Mouse (Mus musculus): Measurements from ENCODE around the gene Ppp1r15a. TPM values are rescaled to one million over a fixed set of nuclear protein-coding genes. Genes with fewer than 3 reads are reported as not detected.

Ppp1r15a gene
- polyA plus RNA-seq, 1 experiment from 2014 or later = 17.1 TPM

DNA sequence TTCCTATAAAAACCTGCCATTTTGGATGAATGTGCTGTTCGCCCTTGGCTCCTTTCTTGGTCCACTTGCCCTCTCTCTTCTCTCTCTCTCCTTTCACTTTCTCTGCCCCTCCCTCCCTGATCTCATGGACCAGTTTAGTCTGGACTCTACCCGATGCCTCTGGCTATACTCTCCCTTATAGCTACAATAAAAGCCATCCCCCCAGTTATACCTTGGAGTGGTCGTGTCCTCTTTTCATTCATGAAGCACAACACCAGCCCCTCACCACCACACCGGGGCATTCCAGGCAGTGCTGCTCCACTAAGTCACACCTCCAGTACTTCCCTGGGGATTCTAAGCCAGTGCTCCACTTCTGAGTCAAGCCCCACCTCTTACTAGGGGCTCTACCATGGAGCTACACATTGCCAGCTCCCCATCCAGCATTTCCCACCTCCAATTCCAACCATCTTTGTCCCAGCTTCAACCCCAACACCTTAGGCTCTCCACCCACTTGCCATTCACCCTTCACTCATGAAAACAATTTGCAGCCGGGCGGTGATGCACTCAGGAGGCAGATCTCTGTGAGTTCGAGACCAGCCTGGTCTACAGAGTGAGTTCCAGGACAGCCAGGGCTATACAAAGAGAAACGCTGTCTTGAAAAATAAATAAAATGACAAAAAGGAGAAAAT lies 41.2 kb upstream of the Ppp1r15a start:
- DNase-seq (ENCODE audit: low spot score, missing footprints) (peak; percentile 71), ATAC-seq (ENCODE audit: low FRiP score) (no peak)
- Histone ChIP-seq H3K9ac (ENCODE audit: low read length) (no peak overlapping the region), H3K4me2 (no peak overlapping the region), H3K36me3 (ENCODE audit: control insufficient read depth, insufficient read depth, low read length) (no peaks in the 10 kb centered on the region), H3K27ac (ENCODE audit: low read depth, low read length) (no peak overlapping the region), H3K27me3 (ENCODE audit: control insufficient read depth, insufficient read depth, low read length) (no peaks in the 10 kb centered on the region), H3K4me1 (ENCODE audit: control insufficient read depth, insufficient read depth, low read length) (peaks cover 8% of the 10 kb centered on the region), H3K4me3 (ENCODE audit: low read depth, low read length) (no peak overlapping the region), H3K9me3 (ENCODE audit: control insufficient read depth, low read length) (no peaks in the 10 kb centered on the region)
- 76% methylated on average over 8 of the region's 8 CpGs for WGBS

- Histone ChIP-seq H3K4me1 (ENCODE audit: control insufficient read depth, insufficient read depth, low read length) (peaks cover 5% of the 10 kb centered on the region), H3K36me3 (ENCODE audit: control insufficient read depth, insufficient read depth, low read length) (no peaks in the 10 kb centered on the region), H3K4me3 (ENCODE audit: low read depth, low read length) (no peak overlapping the region), H3K27me3 (ENCODE audit: control insufficient read depth, insufficient read depth, low read length) (no peaks in the 10 kb centered on the region), H3K9me3 (ENCODE audit: control insufficient read depth, low read length) (no peaks in the 10 kb centered on the region), H3K4me2 (no peak overlapping the region), H3K27ac (ENCODE audit: low read depth, low read length) (no peak overlapping the region), H3K9ac (ENCODE audit: low read length) (no peak overlapping the region)
- no peak for DNase-seq (ENCODE audit: low spot score, missing footprints)
- 89% methylated on average over 9 of the region's 9 CpGs for WGBS
- no peak for ATAC-seq (ENCODE audit: low FRiP score)
These were observed 39.4 kb upstream of the Ppp1r15a start for GRCm38 (mm10) chr7:45565446-45565845.

DNA sequence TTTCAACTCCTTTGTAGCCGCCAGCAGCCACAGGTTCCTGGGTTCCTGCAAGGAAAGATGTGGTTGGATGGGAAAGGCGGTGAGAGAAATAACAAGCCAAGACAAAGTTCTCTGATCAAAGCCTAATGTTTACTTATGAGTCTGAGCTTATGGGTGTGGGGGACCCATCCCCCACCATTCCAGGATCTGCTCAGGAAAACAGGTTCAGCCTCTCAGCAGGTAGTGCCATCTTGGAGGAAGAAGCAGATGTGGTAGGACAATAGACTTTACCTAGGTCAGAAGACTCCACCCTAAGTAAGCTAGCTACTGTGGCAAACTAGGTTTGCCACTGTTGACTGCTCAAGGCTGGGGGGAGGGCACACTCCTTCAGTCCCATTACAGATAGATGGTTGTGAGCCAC lies 38.7 kb upstream of the Ppp1r15a start:
- no peaks in the 10 kb centered on the region for H3K9me3 ChIP-seq (ENCODE audit: control insufficient read depth, low read length)
- H3K4me1 ChIP-seq (ENCODE audit: control insufficient read depth, insufficient read depth, low read length) = peaks cover 3% of the 10 kb centered on the region
- H3K4me3 ChIP-seq (ENCODE audit: low read depth, low read length) = no peak overlapping the region
- H3K36me3 ChIP-seq (ENCODE audit: control insufficient read depth, insufficient read depth, low read length) = no peaks in the 10 kb centered on the region
- no peak overlapping the region for H3K4me2 ChIP-seq
- no peak overlapping the region for H3K9ac ChIP-seq (ENCODE audit: low read length)
- 73% methylated on average over 2 of the region's 2 CpGs for WGBS
- no peaks in the 10 kb centered on the region for H3K27me3 ChIP-seq (ENCODE audit: control insufficient read depth, insufficient read depth, low read length)
- ATAC-seq (ENCODE audit: low FRiP score) = no peak
- no peak for DNase-seq (ENCODE audit: low spot score, missing footprints)
- no peak overlapping the region for H3K27ac ChIP-seq (ENCODE audit: low read depth, low read length)

DNA sequence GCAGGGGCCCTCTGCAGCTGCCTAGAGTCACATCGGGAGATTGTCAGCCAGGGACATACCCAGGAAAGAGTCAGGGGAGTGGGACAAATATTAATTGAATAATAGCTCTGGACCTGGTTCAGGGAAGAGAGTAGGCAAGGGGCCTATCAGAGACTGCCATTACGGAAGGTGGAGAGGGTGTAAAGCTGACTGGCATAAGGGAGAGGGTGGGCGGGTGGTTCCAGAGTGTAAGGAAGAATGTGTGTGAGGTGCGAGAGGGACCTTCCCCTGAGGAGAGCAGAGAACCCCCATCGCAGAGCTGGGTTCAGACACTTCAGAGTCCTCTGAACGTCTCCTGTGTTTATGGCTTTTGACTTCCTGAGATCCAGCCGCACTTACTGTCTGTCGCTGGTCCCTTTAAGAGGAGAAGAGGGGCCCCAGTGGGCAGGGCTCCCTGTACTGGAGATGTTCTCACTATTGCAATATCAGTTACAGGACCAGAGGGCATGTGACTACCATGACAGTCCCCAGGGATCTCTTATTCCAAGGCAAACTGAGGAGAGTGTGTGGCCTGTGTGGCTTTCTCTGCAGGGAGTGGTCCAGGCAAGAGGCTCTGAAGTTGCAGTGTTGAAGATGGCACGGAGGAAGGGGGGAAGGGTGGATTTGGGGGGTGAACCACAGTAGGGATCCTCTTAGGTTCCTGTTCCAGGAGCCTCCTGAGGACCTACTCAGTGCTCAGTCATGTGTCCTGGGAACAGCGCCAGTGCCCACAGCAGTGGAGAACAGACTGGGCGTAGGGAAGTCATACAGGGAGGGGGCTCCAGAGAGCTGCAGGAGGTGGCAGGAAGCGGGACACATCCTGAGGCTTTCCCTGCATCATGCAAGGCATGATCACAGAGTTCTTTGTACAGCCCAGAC lies 35.8 kb upstream of the Ppp1r15a start:
- Histone ChIP-seq H3K36me3 (ENCODE audit: control insufficient read depth, insufficient read depth, low read length) (no peaks in the 10 kb centered on the region), H3K9ac (ENCODE audit: low read length) (no peak overlapping the region), H3K27me3 (ENCODE audit: control insufficient read depth, insufficient read depth, low read length) (no peaks in the 10 kb centered on the region), H3K9me3 (ENCODE audit: control insufficient read depth, low read length) (no peaks in the 10 kb centered on the region), H3K4me3 (ENCODE audit: low read depth, low read length) (no peak overlapping the region), H3K4me1 (ENCODE audit: control insufficient read depth, insufficient read depth, low read length) (no peaks in the 10 kb centered on the region; the same call in 1 of the 2 replicates), H3K4me2 (no peak overlapping the region), H3K27ac (ENCODE audit: low read depth, low read length) (no peak overlapping the region)
- 58% methylated on average over 12 of the region's 12 CpGs for WGBS
- ATAC-seq (ENCODE audit: low FRiP score) (no peak), DNase-seq (ENCODE audit: low spot score, missing footprints) (peak; percentile 72)

GRCm38 (mm10) chr7:45560843-45561623 lies 35.0 kb upstream of the Ppp1r15a start:
- ATAC-seq (ENCODE audit: low FRiP score) (no peak), DNase-seq (ENCODE audit: low spot score, missing footprints) (peak; percentile 94)
- no peaks in the 10 kb centered on the region; the same call in 1 of the 2 replicates for H3K4me1 ChIP-seq (ENCODE audit: control insufficient read depth, insufficient read depth, low read length)
- no peak overlapping the region for H3K4me2 ChIP-seq
- no peaks in the 10 kb centered on the region for H3K9me3 ChIP-seq (ENCODE audit: control insufficient read depth, low read length)
- H3K27me3 ChIP-seq (ENCODE audit: control insufficient read depth, insufficient read depth, low read length) = no peaks in the 10 kb centered on the region
- H3K4me3 ChIP-seq (ENCODE audit: low read depth, low read length) = no peak overlapping the region
- H3K27ac ChIP-seq (ENCODE audit: low read depth, low read length) = no peak overlapping the region
- WGBS = 29% methylated on average over 17 of the region's 17 CpGs
- H3K36me3 ChIP-seq (ENCODE audit: control insufficient read depth, insufficient read depth, low read length) = no peaks in the 10 kb centered on the region
- H3K9ac ChIP-seq (ENCODE audit: low read length) = no peak overlapping the region

DNA sequence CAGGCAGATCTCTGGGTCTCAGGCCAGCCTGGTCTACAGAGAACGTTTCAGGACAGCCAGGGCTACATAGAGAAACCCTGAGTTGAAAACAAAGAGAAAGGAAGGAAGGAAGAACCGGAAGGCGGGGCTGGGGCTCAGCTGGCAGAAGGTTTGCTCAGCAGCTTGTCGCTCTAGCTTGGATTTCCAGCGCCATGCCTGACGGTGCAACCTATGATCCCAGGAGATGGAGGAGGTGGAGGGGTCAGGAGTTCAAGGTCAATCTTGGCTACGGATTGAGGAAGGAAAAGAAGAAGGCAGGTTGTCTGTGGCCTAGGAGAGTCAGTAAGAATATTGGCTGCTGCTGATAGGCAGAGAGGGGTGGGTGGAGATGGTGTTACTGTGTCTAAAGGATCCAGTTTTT lies 34.2 kb upstream of the Ppp1r15a start:
- H3K27ac ChIP-seq (ENCODE audit: low read depth, low read length) = no peak overlapping the region
- DNase-seq (ENCODE audit: low spot score, missing footprints) = no peak
- WGBS = 84% methylated on average over 7 of the region's 7 CpGs
- H3K9ac ChIP-seq (ENCODE audit: low read length) = no peak overlapping the region
- no peak for ATAC-seq (ENCODE audit: low FRiP score)
- no peaks in the 10 kb centered on the region for H3K9me3 ChIP-seq (ENCODE audit: control insufficient read depth, low read length)
- no peak overlapping the region for H3K4me2 ChIP-seq
- no peaks in the 10 kb centered on the region for H3K27me3 ChIP-seq (ENCODE audit: control insufficient read depth, insufficient read depth, low read length)
- no peak overlapping the region for H3K4me3 ChIP-seq (ENCODE audit: low read depth, low read length)
- no peaks in the 10 kb centered on the region; the same call in 1 of the 2 replicates for H3K4me1 ChIP-seq (ENCODE audit: control insufficient read depth, insufficient read depth, low read length)
- no peaks in the 10 kb centered on the region for H3K36me3 ChIP-seq (ENCODE audit: control insufficient read depth, insufficient read depth, low read length)

- Histone ChIP-seq H3K4me1 (ENCODE audit: control insufficient read depth, insufficient read depth, low read length) (no peaks in the 10 kb centered on the region; the same call in 1 of the 2 replicates), H3K9ac (ENCODE audit: low read length) (no peak overlapping the region), H3K4me3 (ENCODE audit: low read depth, low read length) (no peak overlapping the region), H3K27ac (ENCODE audit: low read depth, low read length) (no peak overlapping the region), H3K27me3 (ENCODE audit: control insufficient read depth, insufficient read depth, low read length) (no peaks in the 10 kb centered on the region), H3K36me3 (ENCODE audit: control insufficient read depth, insufficient read depth, low read length) (no peaks in the 10 kb centered on the region), H3K4me2 (no peak overlapping the region), H3K9me3 (ENCODE audit: control insufficient read depth, low read length) (no peaks in the 10 kb centered on the region)
- ATAC-seq (ENCODE audit: low FRiP score) = no peak
- DNase-seq (ENCODE audit: low spot score, missing footprints) = no peak
- WGBS = 73% methylated on average over 6 of the region's 6 CpGs
These were observed 32.8 kb upstream of the Ppp1r15a start for GRCm38 (mm10) chr7:45558907-45559306.

DNA sequence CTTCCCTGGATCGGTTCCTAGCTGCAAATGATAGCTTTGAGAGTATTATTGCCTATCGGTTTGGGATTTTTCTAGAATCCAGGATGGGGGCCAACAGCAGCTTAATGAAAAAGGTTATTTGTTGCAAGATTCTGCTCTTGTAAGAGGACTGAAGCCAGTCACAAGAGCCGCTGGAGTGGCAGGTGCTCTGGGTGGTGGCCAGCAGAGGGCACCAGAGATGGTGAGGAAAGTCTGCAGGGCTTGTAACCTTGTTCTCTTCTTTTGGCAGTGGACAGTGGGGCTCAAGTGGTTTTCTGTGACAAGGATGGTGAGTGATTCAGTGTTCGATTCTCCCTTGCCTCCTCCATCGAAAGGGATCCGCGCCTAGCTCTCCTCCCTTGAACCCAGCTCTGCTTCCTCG lies 29.7 kb upstream of the Ppp1r15a start:
- WGBS = 31% methylated on average over 8 of the region's 8 CpGs
- H3K36me3 ChIP-seq (ENCODE audit: control insufficient read depth, insufficient read depth, low read length) = no peaks in the 10 kb centered on the region
- H3K27ac ChIP-seq (ENCODE audit: low read depth, low read length) = no peak overlapping the region

More for the DNA sequence above, 29.7 kb upstream of the Ppp1r15a start:
- H3K9me3 ChIP-seq (ENCODE audit: control insufficient read depth, low read length) = no peaks in the 10 kb centered on the region
- no peak overlapping the region for H3K4me3 ChIP-seq (ENCODE audit: low read depth, low read length)
- DNase-seq (ENCODE audit: low spot score, missing footprints) (peak; percentile 97), ATAC-seq (ENCODE audit: low FRiP score) (no peak)
- H3K4me1 ChIP-seq (ENCODE audit: control insufficient read depth, insufficient read depth, low read length) = no peaks in the 10 kb centered on the region
- H3K4me2 ChIP-seq = no peak overlapping the region
- H3K27me3 ChIP-seq (ENCODE audit: control insufficient read depth, insufficient read depth, low read length) = no peaks in the 10 kb centered on the region
- no peak overlapping the region for H3K9ac ChIP-seq (ENCODE audit: low read length)
